1 mouse cellular context compared by ENCODE assay signal in the genomic region with DNA sequence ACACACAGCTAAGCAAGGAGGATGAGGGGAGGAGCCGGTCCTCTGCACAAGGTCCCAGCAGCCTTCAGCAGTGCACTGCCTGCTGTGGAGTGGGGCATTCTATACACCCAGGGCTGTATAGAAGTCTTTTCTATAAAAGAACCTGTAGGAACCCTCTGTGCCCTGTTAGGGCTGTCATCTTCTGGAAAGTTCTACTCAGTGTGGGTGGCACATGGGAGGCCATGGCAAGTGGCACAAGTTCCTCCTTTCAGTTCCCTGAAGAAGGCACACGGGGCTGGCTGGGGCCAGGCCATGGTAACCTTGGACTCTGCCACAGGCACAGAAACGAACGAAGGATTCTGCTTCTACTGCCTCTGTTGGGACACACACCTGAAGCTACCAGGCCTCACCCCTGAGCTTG.
TF ChIP-seq lines count a peak whose summit lies in the region.

No protein-coding gene starts in this region.

TF ChIP-seq in CH12.LX, 34 proteins besides CTCF, POLR2A, EP300 and RAD21 (continued from another document):
- TF ChIP-seq MXI1 (IDR thresholded peaks at IDR 0.05; ENCODE audit: low read depth, low read length) (0 out of 2 replicates have a peak, but pooled peaks have one; percentile 17), TBP (conservative IDR thresholded peaks at IDR 0.05; ENCODE audit: low read depth, low read length) (0 out of 2 replicates have a peak, but pooled peaks have one; percentile 47), MAZ (IDR thresholded peaks at IDR 0.05; ENCODE audit: low read depth, low read length) (no peak; the same call in 1 of the 2 replicates), IRF4 (IDR thresholded peaks at IDR 0.05; ENCODE audit: low read depth, low read length) (peak; percentile 62; the same call in 1 of the 2 replicates), TCF12 (IDR thresholded peaks at IDR 0.05; ENCODE audit: low read depth, low read length) (no peak), KAT2A (IDR thresholded peaks at IDR 0.05; ENCODE audit: insufficient replicate concordance, low read length) (0 out of 2 replicates have a peak, but pooled peaks have one; percentile 21), POLR2AphosphoS2 (IDR thresholded peaks at IDR 0.05; ENCODE audit: low read depth, low read length) (peak; percentile 40; the same call in 1 of the 2 replicates), MYC (IDR thresholded peaks at IDR 0.05; ENCODE audit: low read depth, low read length) (peak; percentile 62), PAX5 (IDR thresholded peaks at IDR 0.05; ENCODE audit: low read length) (no peak), CHD2 (IDR thresholded peaks at IDR 0.05; ENCODE audit: low read length) (peak; percentile 48; the same call in 1 of the 2 replicates), MAX (IDR thresholded peaks at IDR 0.05; ENCODE audit: low read length) (peak; percentile 79; the same call in 1 of the 2 replicates), ZMIZ1 (IDR thresholded peaks at IDR 0.05; ENCODE audit: low read depth, low read length) (peak; percentile 22; the same call in 1 of the 2 replicates), ETS1 (conservative IDR thresholded peaks at IDR 0.05; ENCODE audit: low read depth, low read length) (no peak; the same call in 1 of the 2 replicates), SIN3A (IDR thresholded peaks at IDR 0.05; ENCODE audit: low read length) (0 out of 2 replicates have a peak, but pooled peaks have one; percentile 53), GABPA (IDR thresholded peaks at IDR 0.05; ENCODE audit: insufficient replicate concordance, low read depth, low read length) (no peak)
